Mouse (Mus musculus) CH12.LX (cell line): ENCODE results near the gene Lgals8. TPM values are rescaled to one million over a fixed set of nuclear protein-coding genes. Genes with fewer than 3 reads are reported as not detected.

Source experiments
- DNase-seq: peaks from one replicate; pipeline ENCODE4 v3.0.0-alpha.2; 2013; ENCODE audit errors: extremely low read depth
- H3K27ac ChIP-seq: 2 replicates; pipeline ENCODE4 v1.5.1; 2012; ENCODE audit warnings: low read depth, mild to moderate bottlenecking, control low read depth, moderate library complexity; ENCODE audit not compliant: insufficient read depth
- H3K27me3 ChIP-seq: replicated peaks from 2 replicates; pipeline ENCODE3; 2012; ENCODE audit warnings: inconsistent platforms
- H3K36me3 ChIP-seq, 2 experiments: replicated peaks in 1 of 2; 2 replicates each; pipeline versions ENCODE3 to v1.6.1; 2012; ENCODE audit warnings: inconsistent platforms in 1 of 2, low read length in 1 of 2, mild to moderate bottlenecking in 1 of 2, mixed read lengths in 1 of 2, moderate library complexity in 1 of 2; ENCODE audit not compliant: control insufficient read depth in 1 of 2, insufficient read depth in 1 of 2
- H3K4me1 ChIP-seq, 2 experiments: 2 replicates each; pipeline ENCODE4 v1.6.1; 2012; ENCODE audit warnings: inconsistent platforms in 1 of 2, moderate library complexity in 1 of 2; ENCODE audit not compliant: insufficient read depth in 2 of 2, control insufficient read depth in 1 of 2
- H3K4me2 ChIP-seq: 2 replicates; pipeline ENCODE4 v1.6.1; 2012; ENCODE audit warnings: low read depth, mild to moderate bottlenecking, control low read depth; ENCODE audit not compliant: poor library complexity, insufficient read depth, severe bottlenecking
- H3K4me3 ChIP-seq, 3 experiments: fragments of 150-350 bp in 1 of 3; sonication (generic) in 1 of 3; replicated peaks in 1 of 3; 2 replicates each; pipeline versions ENCODE3 to v1.5.1; 2011 to 2012; ENCODE audit warnings: low read depth in 2 of 3, low read length in 2 of 3, mild to moderate bottlenecking in 2 of 3, moderate library complexity in 2 of 3, control low read depth in 1 of 3, improper control_type of control experiment in 1 of 3, inconsistent platforms in 1 of 3, mixed read lengths in 1 of 3; ENCODE audit not compliant: poor library complexity in 1 of 3
- H3K79me2 ChIP-seq: replicated peaks from 2 replicates; pipeline ENCODE4 v1.6.1; 2012; ENCODE audit warnings: mild to moderate bottlenecking, moderate library complexity; ENCODE audit not compliant: control insufficient read depth, poor library complexity, insufficient read depth, severe bottlenecking; ENCODE audit errors: extremely low read depth
- H3K9ac ChIP-seq: 2 replicates; pipeline ENCODE4 v1.6.1; 2012; ENCODE audit warnings: low read depth, mild to moderate bottlenecking, control low read depth, moderate library complexity; ENCODE audit not compliant: insufficient read depth
- H3K9me3 ChIP-seq: replicated peaks from 2 replicates; pipeline ENCODE3; 2012; ENCODE audit warnings: low read length, inconsistent platforms, mixed read lengths
- CHD2 ChIP-seq: IDR thresholded peaks from 2 replicates; pipeline ENCODE4 v1.6.1; 2011; ENCODE audit warnings: low read length, improper control_type of control experiment
- CTCF ChIP-seq, 2 experiments: IDR thresholded peaks in 1 of 2; conservative IDR thresholded peaks in 1 of 2; 2 replicates each; pipeline ENCODE4 v1.5.1; 2011 to 2012; ENCODE audit warnings: low read depth in 2 of 2, low read length in 2 of 2, improper control_type of control experiment in 1 of 2, inconsistent platforms in 1 of 2, mild to moderate bottlenecking in 1 of 2, moderate library complexity in 1 of 2
- EP300 ChIP-seq: IDR thresholded peaks from 2 replicates; pipeline ENCODE4 v1.6.1; 2011; ENCODE audit warnings: low read length, improper control_type of control experiment
- GABPA ChIP-seq: IDR thresholded peaks from 2 replicates; pipeline ENCODE4 v1.6.1; 2012; ENCODE audit warnings: low read depth, low read length, improper control_type of control experiment, inconsistent platforms; ENCODE audit not compliant: insufficient replicate concordance
- HCFC1 ChIP-seq: IDR thresholded peaks from 2 replicates; pipeline ENCODE4 v1.6.1; 2012; ENCODE audit warnings: low read depth, mild to moderate bottlenecking, inconsistent platforms, low read length, improper control_type of control experiment
- JUND ChIP-seq: conservative IDR thresholded peaks from 2 replicates; pipeline ENCODE4 v1.6.1; 2011; ENCODE audit warnings: low read depth, low read length, improper control_type of control experiment
- KAT2A ChIP-seq: IDR thresholded peaks from 2 replicates; pipeline ENCODE4 v1.6.1; 2012; ENCODE audit warnings: low read length, improper control_type of control experiment, inconsistent platforms; ENCODE audit not compliant: insufficient replicate concordance
- MAX ChIP-seq: IDR thresholded peaks from 2 replicates; pipeline ENCODE4 v1.6.1; 2011; ENCODE audit warnings: low read length, improper control_type of control experiment
- MAZ ChIP-seq: IDR thresholded peaks from 2 replicates; pipeline ENCODE4 v1.6.1; 2012; ENCODE audit warnings: low read depth, mild to moderate bottlenecking, inconsistent platforms, low read length, improper control_type of control experiment, moderate library complexity
- MEF2A ChIP-seq: IDR thresholded peaks from 2 replicates; pipeline ENCODE4 v1.6.1; 2014; ENCODE audit warnings: low read depth, mild to moderate bottlenecking, inconsistent platforms, low read length, improper control_type of control experiment, borderline replicate concordance
- NELFE ChIP-seq: IDR thresholded peaks from 2 replicates; pipeline ENCODE4 v1.6.1; 2011; ENCODE audit warnings: low read depth, low read length, improper control_type of control experiment
- POLR2AphosphoS2 ChIP-seq: IDR thresholded peaks from 2 replicates; pipeline ENCODE4 v1.6.1; 2011; ENCODE audit warnings: low read depth, low read length, improper control_type of control experiment
- RCOR1 ChIP-seq: conservative IDR thresholded peaks from 2 replicates; pipeline ENCODE4 v1.6.1; 2012; ENCODE audit warnings: low read depth, mild to moderate bottlenecking, inconsistent platforms, low read length, improper control_type of control experiment
- SIN3A ChIP-seq: IDR thresholded peaks from 2 replicates; pipeline ENCODE4 v1.6.1; 2012; ENCODE audit warnings: low read length, improper control_type of control experiment, inconsistent platforms
- SMC3 ChIP-seq: IDR thresholded peaks from 2 replicates; pipeline ENCODE4 v1.6.1; 2011; ENCODE audit warnings: low read depth, low read length, improper control_type of control experiment
- TBP ChIP-seq: conservative IDR thresholded peaks from 2 replicates; pipeline ENCODE4 v1.6.1; 2011; ENCODE audit warnings: low read depth, low read length, improper control_type of control experiment
- ZKSCAN1 ChIP-seq: IDR thresholded peaks from 2 replicates; pipeline ENCODE4 v1.6.1; 2012; ENCODE audit warnings: low read depth, inconsistent platforms, low read length, improper control_type of control experiment, borderline replicate concordance
- ZMIZ1 ChIP-seq: IDR thresholded peaks from 2 replicates; pipeline ENCODE4 v1.6.1; 2012; ENCODE audit warnings: low read depth, mild to moderate bottlenecking, inconsistent platforms, low read length, improper control_type of control experiment
- dilution Hi-C: fragments of 300-500 bp; cut with MboI; formaldehyde crosslinking; loops from 2 replicates; pipeline ENCODE4 v1.14.3; 2020; ENCODE audit warnings: low sequenced_read_pairs; ENCODE audit not compliant: extremely low pct_unique_long_range_greater_than_20kb, extremely low pct_ligation_motif_present
- in situ Hi-C: fragments of 300-500 bp; cut with MboI; formaldehyde crosslinking; loops from 3 replicates; pipeline ENCODE4 v1.14.3; 2019; ENCODE audit warnings: low sequenced_read_pairs, low pct_ligation_motif_present, low pct_unique_long_range_greater_than_20kb, mixed read lengths
- polyA plus RNA-seq: library from polyadenylated mRNA; unstranded; fragments of >175 nt; gene quantifications from 2 replicates; pipeline ENCODE4 v1.2.1, GENCODE M21; 2012; ENCODE audit warnings: low read depth; ENCODE audit not compliant: insufficient read length
- total RNA-seq, 2 experiments: library from RNA; depleted of rRNA; stranded (reverse); fragments of 300-350 nt in 1 of 2; fragments of >200 nt in 1 of 2; gene quantifications; 2 replicates each; pipeline ENCODE4 v1.2.3; 2012 to 2014

Lgals8 gene
- total and polyA plus RNA-seq, 3 experiments, result 15.8 to 23.5 (median 18.4) TPM

- Histone ChIP-seq H3K9ac (no peak overlapping the region), H3K4me2 (no peak overlapping the region), H3K4me1 (peaks cover 0 to 15% of the 10 kb centered on the region in 2 experiments; a peak in 2 of 4 replicates), H3K4me3 (no peak overlapping the region), H3K27ac (no peak overlapping the region), H3K36me3 (no peaks in the 10 kb centered on the region), H3K9me3 (no peaks in the 10 kb centered on the region), H3K79me2 (no peaks in the 10 kb centered on the region), H3K27me3 (no peaks in the 10 kb centered on the region)
- DNase-seq, result no peak
- dilution Hi-C loops (no loop called here), in situ Hi-C loops (no loop called here)
- TF ChIP-seq SMC3 (no peak), JUND (no peak), EP300 (no peak), RCOR1 (no peak), KAT2A (no peak), GABPA (no peak), ZKSCAN1 (no peak), MAX (no peak), CTCF (conservative IDR thresholded peaks at IDR 0.05 in 1 of 2, IDR thresholded peaks at IDR 0.05 in 1 of 2; ENCODE audit: low read depth in 2 of 2, low read length in 2 of 2) (no peak), NELFE (no peak), MAZ (no peak), TBP (no peak), MEF2A (no peak), SIN3A (no peak), POLR2AphosphoS2 (no peak)
These were observed 33.1 kb upstream of the Lgals8 start for GRCm38 (mm10) chr13:12497809-12498208.

- Histone ChIP-seq H3K27ac (no peak overlapping the region), H3K79me2 (no peaks in the 10 kb centered on the region), H3K36me3 (no peaks in the 10 kb centered on the region), H3K9ac (no peak overlapping the region), H3K4me3 (no peak overlapping the region), H3K27me3 (no peaks in the 10 kb centered on the region), H3K4me2 (no peak overlapping the region), H3K9me3 (no peaks in the 10 kb centered on the region), H3K4me1 (peaks cover 0 to 4% of the 10 kb centered on the region in 2 experiments; a peak in 1 of 4 replicates)
- dilution Hi-C loops (no loop called here), in situ Hi-C loops (no loop called here)
- TF ChIP-seq HCFC1 (no peak), CTCF (conservative IDR thresholded peaks at IDR 0.05 in 1 of 2, IDR thresholded peaks at IDR 0.05 in 1 of 2; ENCODE audit: low read depth in 2 of 2, low read length in 2 of 2) (no peak), ZMIZ1 (no peak), SMC3 (no peak), NELFE (no peak), CHD2 (no peak), MAZ (no peak)
- no peak for DNase-seq
These were observed 30.0 kb upstream of the Lgals8 start for GRCm38 (mm10) chr13:12494750-12495149.
